Mouse (Mus musculus) cerebellum, postnatal 4 days (tissue): ENCODE data around the gene Mdh1b.

Source experiments
- DNase-seq, 2 experiments: peaks; one replicate each; pipeline ENCODE4 v3.0.0; 2022; ENCODE audit warnings: low spot score in 2 of 2, mixed read lengths in 1 of 2

The Mdh1b gene

GRCm38 (mm10) chr1:63730240-63730771 lies at the start of gene Mdh1b, which contains the start of gene Fastkd2:
TSS of gene Mdh1b (minus strand) at chr1:63730318.
TSS of gene Fastkd2 (plus strand) at chr1:63730614.
- DNase-seq = peak; percentile 67 to 85

DNA sequence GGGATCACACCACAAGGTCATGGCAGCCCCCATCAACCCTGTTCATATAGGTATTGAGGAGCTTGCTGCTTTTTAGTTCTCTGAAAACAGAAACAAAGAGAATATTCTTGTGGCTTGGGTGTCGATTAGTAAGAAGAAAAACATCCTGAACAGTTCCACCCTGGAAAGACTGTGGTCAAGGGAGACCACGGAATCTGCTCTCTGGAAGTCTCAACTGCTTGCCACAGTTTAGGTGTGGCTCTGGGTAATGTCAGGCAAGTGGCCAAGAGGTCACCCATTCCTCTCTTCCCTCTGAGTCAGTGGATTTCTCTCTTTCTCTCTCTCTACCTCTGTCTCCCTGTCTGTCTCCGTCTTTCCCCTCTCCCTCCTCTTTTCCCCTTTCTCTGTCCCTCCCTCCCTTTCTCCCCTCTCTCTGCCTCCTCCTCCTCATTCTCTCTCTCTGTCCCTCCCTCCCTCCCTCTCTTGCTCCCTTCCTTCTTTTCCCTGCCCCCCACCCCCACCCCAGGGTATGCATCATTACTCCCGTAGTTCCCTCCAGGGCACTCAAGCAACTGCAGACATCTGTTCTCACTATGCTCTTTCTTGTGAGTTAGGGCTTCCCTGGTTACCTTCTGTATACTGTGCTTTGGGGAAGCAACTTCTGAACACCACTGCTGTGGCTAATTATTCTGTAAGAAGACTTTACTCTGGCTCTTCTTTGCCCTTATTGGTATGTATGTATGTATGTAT lies 46.9 kb upstream of the Mdh1b start:
- DNase-seq = no peak

DNA sequence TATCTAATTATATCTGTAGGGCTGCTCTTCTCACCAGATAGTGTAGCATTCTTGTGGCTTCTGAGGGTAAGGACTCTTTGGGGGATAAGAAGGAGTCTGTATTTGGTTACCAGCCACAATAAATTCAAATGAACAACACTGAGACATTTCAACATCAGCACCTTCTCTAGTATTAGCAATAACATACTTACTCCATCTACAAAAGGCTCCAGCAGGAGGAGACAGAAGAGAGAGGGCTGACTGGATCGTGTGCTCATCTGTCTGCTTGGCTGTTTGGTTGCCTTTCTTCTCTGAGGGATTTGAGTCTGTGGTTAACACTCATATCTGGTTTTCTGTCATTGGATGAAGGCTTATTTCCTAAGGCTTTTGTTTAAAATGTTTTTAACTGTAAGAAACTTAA lies 46.3 kb upstream of the Mdh1b start:
- DNase-seq = no peak

GRCm38 (mm10) chr1:63770309-63770708 lies 40.2 kb upstream of the Mdh1b start:
- DNase-seq = no peak

DNA sequence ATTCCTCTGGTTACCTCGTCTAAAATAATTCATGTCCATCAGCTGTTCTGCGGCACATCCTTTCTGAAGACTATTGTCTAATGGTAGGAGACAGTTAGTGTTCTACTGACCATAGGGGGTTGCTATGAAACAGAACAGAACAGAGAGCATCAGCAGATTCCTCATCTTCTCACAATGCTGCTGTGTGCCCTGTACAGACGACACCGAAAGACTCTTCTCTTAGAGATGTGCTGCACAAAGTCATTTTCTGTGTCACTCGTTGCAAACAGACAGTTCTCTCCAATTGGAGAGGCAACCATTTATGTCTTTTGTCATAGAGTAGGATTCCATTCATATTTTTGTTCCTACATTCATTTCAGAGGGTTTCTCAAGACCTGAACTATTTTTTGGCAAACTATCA lies 39.0 kb upstream of the Mdh1b start, which contains the start of gene 4933402D24Rik:
Gene 4933402D24Rik (minus strand): TSS at position 101 of the 400 bp plus-strand sequence.
- DNase-seq = no peak

DNA sequence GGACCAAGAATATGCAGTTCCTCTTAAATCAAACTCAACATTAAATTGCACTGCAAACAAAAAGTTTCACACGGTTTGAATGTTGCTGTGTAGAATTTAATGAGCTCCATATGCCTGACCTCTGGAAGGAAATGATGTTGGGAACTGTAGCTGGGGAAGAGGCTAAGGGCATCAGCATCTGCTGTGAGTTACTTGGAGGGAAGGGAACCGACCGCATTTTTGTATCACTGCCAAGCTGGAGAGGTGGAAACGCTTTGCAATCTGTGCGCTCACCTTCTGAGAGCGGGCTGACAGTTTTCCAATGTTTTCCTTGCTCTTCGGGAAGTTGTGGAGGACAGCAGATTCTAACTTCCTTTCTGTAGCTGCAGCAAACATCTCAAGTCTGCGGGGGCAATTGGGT lies 38.0 kb upstream of the Mdh1b start:
- DNase-seq = no peak

GRCm38 (mm10) chr1:63764395-63764794 lies 34.3 kb upstream of the Mdh1b start:
- DNase-seq = no peak

DNA sequence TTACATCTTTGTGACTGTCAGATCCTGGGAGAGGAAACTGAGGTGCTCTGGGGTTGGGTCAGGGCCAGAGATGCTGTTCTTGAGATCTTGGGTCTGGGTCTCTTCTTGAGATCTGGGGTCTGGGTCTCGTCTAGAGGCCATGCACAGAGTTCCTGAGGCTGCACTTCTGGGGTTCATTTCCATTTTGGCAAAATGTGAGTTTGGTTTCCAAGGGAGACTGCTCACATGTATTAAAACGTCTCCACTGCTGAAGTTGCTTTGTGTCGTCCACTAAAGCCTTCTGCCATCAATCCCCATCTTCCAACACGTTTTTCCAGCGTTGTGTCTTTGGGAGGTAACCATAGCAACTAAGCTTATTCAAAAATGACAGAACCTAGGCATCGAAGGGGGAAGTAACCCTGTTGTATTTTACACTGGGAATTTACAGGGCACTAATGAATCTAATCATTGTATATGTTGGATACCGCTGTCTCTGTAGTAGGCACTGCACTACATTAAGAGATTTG lies 33.8 kb upstream of the Mdh1b start:
- no peak for DNase-seq

DNA sequence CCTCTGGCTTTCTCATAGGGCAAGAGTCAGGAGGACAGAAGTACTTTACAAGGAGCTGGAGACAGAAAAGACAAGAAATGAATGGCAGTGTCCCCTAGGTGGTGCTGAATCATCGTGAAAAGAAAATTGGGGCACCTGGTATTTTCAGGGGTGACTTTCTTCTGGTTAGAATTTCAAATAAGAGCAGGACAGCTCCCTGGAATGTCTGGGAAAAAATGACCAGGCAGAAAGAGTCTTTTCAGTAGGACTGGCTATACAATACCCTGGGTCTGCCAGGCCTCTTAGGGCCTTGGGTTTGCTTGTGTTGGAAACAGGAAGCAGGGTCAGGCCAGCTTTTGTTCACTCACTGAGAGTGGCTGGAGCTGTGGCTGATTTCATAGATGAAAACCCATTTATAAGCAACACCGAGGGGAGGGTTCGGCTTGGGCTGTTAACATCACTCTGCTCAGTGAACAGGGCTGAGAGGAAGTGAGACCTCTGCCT lies 33.1 kb upstream of the Mdh1b start:
- peak; percentile 26 to 33 for DNase-seq

GRCm38 (mm10) chr1:63756005-63756404 lies 25.9 kb upstream of the Mdh1b start:
- no peak for DNase-seq

DNA sequence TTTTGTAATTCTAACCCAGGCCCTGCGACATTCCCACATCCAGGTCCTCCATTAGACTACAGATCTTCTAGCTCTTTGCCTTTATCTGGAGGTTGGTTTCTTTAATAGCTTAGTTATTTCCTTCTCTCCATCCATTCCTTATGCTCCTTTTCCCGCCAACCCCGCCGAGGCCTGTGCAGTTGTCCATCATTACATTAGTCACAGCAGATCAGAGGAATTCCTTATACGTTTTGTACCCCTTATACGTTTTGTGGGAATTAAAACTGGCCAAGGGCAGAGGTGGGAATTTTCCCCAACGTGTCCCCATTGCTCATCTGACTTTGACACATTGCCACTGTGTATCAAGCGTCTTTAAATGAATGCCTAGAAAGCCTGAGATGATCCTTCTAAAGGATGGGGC lies 322 bp downstream of the Mdh1b start:
- DNase-seq = peak in 1 of 2 experiments; percentile 2

GRCm38 (mm10) chr1:63720161-63720560 lies 10.0 kb downstream of the Mdh1b start:
- DNase-seq = no peak

GRCm38 (mm10) chr1:63708876-63709275 lies 21.2 kb downstream of the Mdh1b start:
- DNase-seq = no peak

GRCm38 (mm10) chr1:63705733-63706132 lies 24.4 kb downstream of the Mdh1b start:
- DNase-seq = no peak

- peak in 1 of 2 experiments; percentile 14 for DNase-seq
These were observed 33.3 kb downstream of the Mdh1b start for GRCm38 (mm10) chr1:63696861-63697260.

- DNase-seq = no peak
These were observed 43.3 kb downstream of the Mdh1b start, which contains the start of gene Dytn for GRCm38 (mm10) chr1:63686827-63687226. TSS of gene Dytn (minus strand) at chr1:63686927.

GRCm38 (mm10) chr1:63675975-63676374 lies 54.1 kb downstream of the Mdh1b start:
- DNase-seq = no peak

DNA sequence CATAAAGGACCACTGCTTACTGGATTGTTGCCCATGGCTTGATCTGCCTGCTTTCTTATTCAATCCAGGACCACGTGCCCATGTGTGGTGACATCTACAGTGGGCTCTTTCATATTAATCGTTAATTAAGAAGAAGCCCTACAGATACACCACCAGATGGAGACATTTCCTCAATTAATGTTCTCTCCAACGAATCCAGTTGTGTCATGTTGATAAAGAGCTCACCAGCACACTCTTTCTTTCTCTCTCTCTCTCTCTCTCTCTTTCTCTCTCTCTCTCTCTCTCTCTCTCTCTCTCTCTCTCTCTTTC lies 61.3 kb downstream of the Mdh1b start:
- DNase-seq = no peak

DNA sequence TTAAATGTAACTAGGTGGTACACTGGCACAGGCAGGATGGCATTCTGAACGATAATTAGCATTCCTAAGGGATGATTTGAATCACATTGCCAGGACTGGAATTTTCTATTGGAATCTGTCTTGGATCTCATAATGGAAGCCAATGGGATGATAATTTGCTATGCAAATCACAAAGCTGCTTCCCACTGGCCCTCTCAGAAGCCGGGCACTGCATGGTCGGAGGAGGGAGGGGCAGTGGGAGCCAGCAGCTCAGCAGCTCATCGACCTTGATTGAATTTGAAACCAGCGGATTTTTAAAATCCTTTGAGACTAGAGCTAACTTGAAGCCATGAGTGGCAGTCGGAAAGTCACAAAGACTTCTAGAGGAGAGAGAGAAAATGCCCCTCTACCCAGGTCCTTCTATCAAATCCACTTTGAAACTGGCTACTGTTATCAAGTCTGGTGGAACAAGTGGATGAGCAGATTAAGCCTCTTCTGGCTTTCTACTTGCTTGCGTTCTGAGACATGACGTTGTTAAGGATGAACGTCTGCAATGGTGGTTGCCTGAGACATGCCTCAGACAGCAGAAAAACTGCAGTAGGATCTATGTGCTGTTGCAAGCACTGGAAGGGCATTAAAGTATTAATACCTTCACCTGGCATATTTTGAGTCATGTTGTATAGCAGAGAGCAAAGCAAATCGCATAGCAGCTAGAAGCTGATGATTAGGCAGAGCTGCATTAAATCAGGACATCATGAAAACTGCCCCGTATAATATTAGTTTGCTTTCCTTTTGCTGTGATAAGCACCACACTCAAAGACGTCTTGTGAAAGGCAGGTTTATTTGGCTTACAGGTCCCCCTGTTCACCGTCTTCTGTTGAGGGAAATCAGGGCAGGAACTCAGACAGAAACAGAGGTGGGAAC lies 61.9 kb downstream of the Mdh1b start:
- DNase-seq = no peak

- DNase-seq = no peak
These were observed 62.7 kb downstream of the Mdh1b start for GRCm38 (mm10) chr1:63667201-63667948.

DNA sequence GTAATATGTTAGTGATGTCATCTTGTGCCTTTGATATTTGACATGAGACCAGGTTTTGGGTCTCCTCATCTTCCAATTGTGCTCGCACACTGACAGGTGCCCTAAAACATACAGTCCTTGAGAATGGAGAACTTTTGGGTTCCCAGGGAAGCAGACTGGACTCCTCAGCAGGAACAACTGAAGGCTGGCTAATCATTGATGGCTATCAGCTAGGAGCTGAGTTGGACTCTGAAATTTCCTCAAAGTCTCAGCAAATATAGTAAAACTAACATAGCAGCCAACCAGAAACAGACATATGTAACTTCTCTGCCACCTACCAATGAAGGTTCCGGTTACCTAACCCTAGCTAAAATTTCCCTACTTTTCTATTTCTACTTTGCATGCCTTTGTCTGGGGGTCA lies 64.0 kb downstream of the Mdh1b start:
- DNase-seq = no peak
